Mouse (Mus musculus): ENCODE results near the gene Unc13d. TPM values are rescaled to one million over a fixed set of nuclear protein-coding genes. Genes with fewer than 3 reads are reported as not detected.

Unc13d gene
- polyA plus RNA-seq, 1 experiment from 2014 or later: 1.1 TPM

- H3K4me2 ChIP-seq (ENCODE audit: low read length): peak overlapping the region; percentile 51
- H3K9ac ChIP-seq (replicated peaks; ENCODE audit: low read length): peak overlapping the region; percentile 47
- peak overlapping the region; percentile 19 for H3K4me3 ChIP-seq (replicated peaks; ENCODE audit: low read depth, low read length)
- no peaks in the 10 kb centered on the region for H3K27me3 ChIP-seq (ENCODE audit: control insufficient read depth, insufficient read depth, low read length)
- DNase-seq (peak; percentile 45), ATAC-seq (ENCODE audit: low FRiP score, low TSS enrichment) (no peak)
- H3K9me3 ChIP-seq (ENCODE audit: control insufficient read depth, low read length): no peaks in the 10 kb centered on the region
- H3K27ac ChIP-seq (replicated peaks; ENCODE audit: low read depth, low read length): peak overlapping the region; percentile 14; the same call in 1 of the 2 replicates
- peaks cover 45% of the 10 kb centered on the region for H3K36me3 ChIP-seq (ENCODE audit: control insufficient read depth, insufficient read depth, low read length)
- 7% methylated on average over 16 of the region's 16 CpGs for WGBS
- no peaks in the 10 kb centered on the region for H3K4me1 ChIP-seq (ENCODE audit: control insufficient read depth, insufficient read depth, low read length)
Observed at GRCm38 (mm10) chr11:116078221-116078620, 460 bp upstream of the Unc13d start.

DNA sequence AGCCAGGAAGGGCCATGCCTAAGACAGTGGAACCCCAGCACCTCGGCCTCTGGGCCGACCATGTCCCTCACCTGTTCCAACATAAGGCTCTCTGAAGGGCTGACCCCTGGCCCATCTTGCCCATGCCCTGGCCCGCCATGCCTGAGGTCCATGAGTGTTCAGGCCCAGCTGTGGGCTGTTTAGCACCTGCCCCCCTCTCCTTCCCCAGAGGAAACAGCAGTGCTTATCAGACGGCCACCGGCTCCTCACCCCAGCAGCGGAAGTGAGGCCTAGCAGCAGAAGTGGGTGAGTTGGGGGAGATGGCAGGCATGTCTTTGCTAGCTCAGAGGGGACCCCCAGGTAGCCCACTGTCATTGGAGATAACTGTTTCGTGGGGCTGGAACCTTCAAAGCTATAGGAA, 925 bp downstream of the Unc13d start:
- WGBS: 93% methylated on average over 7 of the region's 7 CpGs
- Histone ChIP-seq H3K4me2 (ENCODE audit: low read length) (no peak overlapping the region), H3K9me3 (ENCODE audit: control insufficient read depth, low read length) (no peaks in the 10 kb centered on the region), H3K9ac (replicated peaks; ENCODE audit: low read length) (no peak overlapping the region), H3K27me3 (ENCODE audit: control insufficient read depth, insufficient read depth, low read length) (no peaks in the 10 kb centered on the region), H3K4me3 (replicated peaks; ENCODE audit: low read depth, low read length) (no peak overlapping the region), H3K36me3 (ENCODE audit: control insufficient read depth, insufficient read depth, low read length) (peaks cover 33% of the 10 kb centered on the region), H3K27ac (replicated peaks; ENCODE audit: low read depth, low read length) (no peak overlapping the region), H3K4me1 (ENCODE audit: control insufficient read depth, insufficient read depth, low read length) (no peaks in the 10 kb centered on the region)
- DNase-seq: no peak
- ATAC-seq (ENCODE audit: low FRiP score, low TSS enrichment): no peak

DNA sequence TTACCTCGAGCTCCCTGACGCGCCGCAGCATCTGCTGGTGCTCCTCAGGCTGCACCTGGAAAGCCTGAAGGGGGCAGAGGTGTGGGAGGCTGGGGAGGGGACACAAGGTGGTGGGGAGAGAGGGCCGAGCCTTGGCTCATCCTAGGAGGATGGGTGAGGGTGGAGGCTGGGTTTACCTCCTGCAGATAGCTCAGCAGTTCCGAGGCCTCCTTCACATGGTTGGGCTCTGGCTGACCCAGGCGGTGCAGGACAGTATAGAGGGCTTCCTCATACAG, 1.6 kb downstream of the Unc13d start:
- no peak overlapping the region for H3K4me3 ChIP-seq (replicated peaks; ENCODE audit: low read depth, low read length)
- peaks cover 27% of the 10 kb centered on the region for H3K36me3 ChIP-seq (ENCODE audit: control insufficient read depth, insufficient read depth, low read length)
- H3K9ac ChIP-seq (replicated peaks; ENCODE audit: low read length): no peak overlapping the region
- no peaks in the 10 kb centered on the region for H3K4me1 ChIP-seq (ENCODE audit: control insufficient read depth, insufficient read depth, low read length)
- no peak overlapping the region for H3K4me2 ChIP-seq (ENCODE audit: low read length)
- no peak overlapping the region for H3K27ac ChIP-seq (replicated peaks; ENCODE audit: low read depth, low read length)
- no peaks in the 10 kb centered on the region for H3K9me3 ChIP-seq (ENCODE audit: control insufficient read depth, low read length)
- DNase-seq: no peak
- H3K27me3 ChIP-seq (ENCODE audit: control insufficient read depth, insufficient read depth, low read length): no peaks in the 10 kb centered on the region
- WGBS: 73% methylated on average over 7 of the region's 7 CpGs
- ATAC-seq (ENCODE audit: low FRiP score, low TSS enrichment): no peak

- no peak overlapping the region for H3K4me3 ChIP-seq (replicated peaks; ENCODE audit: low read depth, low read length)
- H3K27ac ChIP-seq (replicated peaks; ENCODE audit: low read depth, low read length): no peak overlapping the region
- DNase-seq: no peak
- no peak for ATAC-seq (ENCODE audit: low FRiP score, low TSS enrichment)
- H3K9ac ChIP-seq (replicated peaks; ENCODE audit: low read length): no peak overlapping the region
- no peaks in the 10 kb centered on the region for H3K4me1 ChIP-seq (ENCODE audit: control insufficient read depth, insufficient read depth, low read length)
- 63% methylated on average over 20 of the region's 20 CpGs for WGBS
- H3K27me3 ChIP-seq (ENCODE audit: control insufficient read depth, insufficient read depth, low read length): no peaks in the 10 kb centered on the region
- no peak overlapping the region for H3K4me2 ChIP-seq (ENCODE audit: low read length)
- H3K9me3 ChIP-seq (ENCODE audit: control insufficient read depth, low read length): no peaks in the 10 kb centered on the region
- H3K36me3 ChIP-seq (ENCODE audit: control insufficient read depth, insufficient read depth, low read length): peaks cover 22% of the 10 kb centered on the region
Observed at GRCm38 (mm10) chr11:116075539-116076265, 2.1 kb downstream of the Unc13d start.

DNA sequence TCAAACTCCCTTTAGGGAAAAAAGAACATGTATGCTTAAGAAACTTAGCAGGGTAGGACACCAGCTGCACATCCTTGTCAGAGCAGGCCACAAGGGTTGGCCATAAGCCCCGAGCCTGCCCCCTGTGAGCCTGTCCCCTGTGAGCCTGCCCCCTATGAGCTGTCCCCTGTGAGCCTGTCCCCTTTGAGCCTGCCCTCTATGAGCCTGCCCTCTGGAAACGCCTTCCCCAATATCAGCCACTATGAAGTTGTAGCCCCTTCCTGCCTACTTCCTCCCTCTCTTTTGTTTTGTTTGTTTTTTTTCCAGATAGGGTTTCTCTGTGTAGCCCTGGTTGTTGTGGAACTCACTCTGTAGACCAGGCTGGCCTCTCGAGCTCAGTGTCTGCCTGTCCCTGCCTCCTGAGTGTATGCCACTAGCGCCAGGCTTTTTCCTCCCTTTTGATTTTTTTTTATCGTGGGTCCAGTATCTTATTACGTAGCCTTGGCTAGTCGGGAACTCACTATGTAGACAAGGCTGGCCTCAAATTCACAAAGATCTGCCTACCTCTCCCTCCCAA, 3.2 kb downstream of the Unc13d start:
- no peaks in the 10 kb centered on the region for H3K27me3 ChIP-seq (ENCODE audit: control insufficient read depth, insufficient read depth, low read length)
- no peak overlapping the region for H3K27ac ChIP-seq (replicated peaks; ENCODE audit: low read depth, low read length)
- peaks cover 10% of the 10 kb centered on the region; the same call in 1 of the 2 replicates for H3K36me3 ChIP-seq (ENCODE audit: control insufficient read depth, insufficient read depth, low read length)
- no peak overlapping the region for H3K4me3 ChIP-seq (replicated peaks; ENCODE audit: low read depth, low read length)
- H3K9ac ChIP-seq (replicated peaks; ENCODE audit: low read length): no peak overlapping the region
- H3K4me2 ChIP-seq (ENCODE audit: low read length): no peak overlapping the region
- no peak for DNase-seq
- H3K4me1 ChIP-seq (ENCODE audit: control insufficient read depth, insufficient read depth, low read length): no peaks in the 10 kb centered on the region
- 70% methylated on average over 7 of the region's 7 CpGs for WGBS
- H3K9me3 ChIP-seq (ENCODE audit: control insufficient read depth, low read length): no peaks in the 10 kb centered on the region
- ATAC-seq (ENCODE audit: low FRiP score, low TSS enrichment): no peak

DNA sequence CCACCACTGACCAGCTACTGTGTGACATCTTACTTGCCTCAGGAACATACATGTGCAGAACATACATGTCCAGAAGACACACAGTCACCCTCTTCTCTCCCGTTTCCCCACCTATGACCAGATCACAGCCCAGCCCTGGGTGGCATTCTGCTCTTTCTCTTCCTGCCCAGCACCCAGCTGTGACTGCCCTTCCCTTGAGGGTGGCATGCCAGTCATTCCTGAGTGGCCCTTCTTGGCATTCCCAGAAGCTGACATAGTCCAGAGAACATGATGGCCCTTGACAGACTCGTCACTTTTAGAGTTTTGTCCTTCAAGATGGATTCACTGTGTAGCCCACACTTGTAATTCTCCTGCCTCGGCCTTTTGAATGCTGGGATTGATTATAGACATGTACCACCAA, 5.2 kb downstream of the Unc13d start:
- Histone ChIP-seq H3K4me3 (replicated peaks; ENCODE audit: low read depth, low read length) (no peak overlapping the region), H3K9ac (replicated peaks; ENCODE audit: low read length) (no peak overlapping the region), H3K9me3 (ENCODE audit: control insufficient read depth, low read length) (no peaks in the 10 kb centered on the region), H3K36me3 (ENCODE audit: control insufficient read depth, insufficient read depth, low read length) (no peaks in the 10 kb centered on the region), H3K4me1 (ENCODE audit: control insufficient read depth, insufficient read depth, low read length) (no peaks in the 10 kb centered on the region), H3K27ac (replicated peaks; ENCODE audit: low read depth, low read length) (no peak overlapping the region), H3K27me3 (ENCODE audit: control insufficient read depth, insufficient read depth, low read length) (no peaks in the 10 kb centered on the region), H3K4me2 (ENCODE audit: low read length) (no peak overlapping the region)
- WGBS: 75% methylated on average over 3 of the region's 3 CpGs
- DNase-seq (no peak), ATAC-seq (ENCODE audit: low FRiP score, low TSS enrichment) (no peak)

GRCm38 (mm10) chr11:116071510-116071909, 6.3 kb downstream of the Unc13d start:
- Histone ChIP-seq H3K9me3 (ENCODE audit: control insufficient read depth, low read length) (no peaks in the 10 kb centered on the region), H3K36me3 (ENCODE audit: control insufficient read depth, insufficient read depth, low read length) (no peaks in the 10 kb centered on the region), H3K27ac (replicated peaks; ENCODE audit: low read depth, low read length) (no peak overlapping the region), H3K4me2 (ENCODE audit: low read length) (no peak overlapping the region), H3K4me3 (replicated peaks; ENCODE audit: low read depth, low read length) (no peak overlapping the region), H3K9ac (replicated peaks; ENCODE audit: low read length) (no peak overlapping the region), H3K27me3 (ENCODE audit: control insufficient read depth, insufficient read depth, low read length) (no peaks in the 10 kb centered on the region), H3K4me1 (ENCODE audit: control insufficient read depth, insufficient read depth, low read length) (no peaks in the 10 kb centered on the region)
- no peak for ATAC-seq (ENCODE audit: low FRiP score, low TSS enrichment)
- DNase-seq: no peak
- WGBS: 73% methylated on average over 5 of the region's 5 CpGs

DNA sequence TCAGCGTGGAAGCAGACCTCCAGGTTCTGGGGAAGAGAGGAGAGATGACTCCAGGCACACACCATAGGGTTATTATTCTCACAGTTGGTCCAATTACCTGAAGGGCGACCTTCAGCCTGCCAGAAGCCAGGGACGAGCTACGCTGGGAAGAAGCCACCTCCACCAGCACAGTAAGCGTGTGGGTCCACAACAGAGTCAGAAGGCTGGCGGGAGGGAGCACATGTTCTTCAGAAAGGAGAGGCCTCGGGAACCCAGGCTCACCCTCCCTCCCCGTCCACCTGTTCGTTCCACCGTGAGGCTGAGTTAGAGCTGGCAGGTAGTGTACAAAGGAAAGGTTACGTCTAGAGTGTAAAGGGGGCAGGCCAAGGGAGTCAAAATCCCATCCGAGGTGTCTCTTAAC, 12.4 kb downstream of the Unc13d start:
- DNase-seq: no peak
- no peak overlapping the region for H3K4me3 ChIP-seq (replicated peaks; ENCODE audit: low read depth, low read length)
- no peak for ATAC-seq (ENCODE audit: low FRiP score, low TSS enrichment)
- H3K27ac ChIP-seq (replicated peaks; ENCODE audit: low read depth, low read length): no peak overlapping the region
- no peaks in the 10 kb centered on the region for H3K4me1 ChIP-seq (ENCODE audit: control insufficient read depth, insufficient read depth, low read length)
- H3K4me2 ChIP-seq (ENCODE audit: low read length): no peak overlapping the region
- H3K36me3 ChIP-seq (ENCODE audit: control insufficient read depth, insufficient read depth, low read length): peaks cover 15% of the 10 kb centered on the region
- H3K27me3 ChIP-seq (ENCODE audit: control insufficient read depth, insufficient read depth, low read length): no peaks in the 10 kb centered on the region
- 90% methylated on average over 12 of the region's 12 CpGs for WGBS
- H3K9me3 ChIP-seq (ENCODE audit: control insufficient read depth, low read length): no peaks in the 10 kb centered on the region
- H3K9ac ChIP-seq (replicated peaks; ENCODE audit: low read length): no peak overlapping the region

DNA sequence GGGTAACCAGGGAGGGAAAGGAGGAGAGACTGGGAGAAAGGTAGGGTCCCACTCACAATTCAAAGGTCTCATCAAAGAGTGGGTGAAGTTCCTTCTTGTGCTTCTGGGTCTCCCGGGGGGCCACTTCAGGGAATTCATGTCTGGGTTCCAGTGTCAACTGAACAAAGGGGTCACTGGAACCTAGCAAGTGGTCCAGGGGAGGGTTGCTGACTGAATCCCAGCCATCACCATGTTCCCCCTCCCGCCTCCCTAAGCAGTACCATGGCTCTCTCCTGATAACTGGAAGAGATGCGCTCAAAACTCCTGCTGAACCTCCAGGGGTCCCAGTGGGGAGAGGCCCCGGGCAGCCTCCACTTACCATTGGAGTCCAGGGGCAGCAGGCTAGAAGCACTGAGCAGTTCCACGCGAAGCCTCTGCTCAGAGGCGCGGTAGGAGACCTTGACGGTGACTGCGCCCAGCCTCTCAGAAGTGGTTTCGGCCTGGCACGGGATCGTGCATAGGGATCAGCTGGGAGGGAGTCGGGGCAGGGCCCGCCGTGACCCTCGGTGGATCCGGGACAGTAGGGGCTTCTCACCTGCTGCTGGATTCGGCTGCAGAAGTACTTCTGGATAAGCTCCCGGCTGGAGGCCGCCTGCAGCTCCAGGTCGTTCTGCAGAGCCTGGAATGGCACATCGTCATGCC, 13.4 kb downstream of the Unc13d start:
- Histone ChIP-seq H3K27ac (replicated peaks; ENCODE audit: low read depth, low read length) (no peak overlapping the region), H3K9ac (replicated peaks; ENCODE audit: low read length) (no peak overlapping the region), H3K4me1 (ENCODE audit: control insufficient read depth, insufficient read depth, low read length) (no peaks in the 10 kb centered on the region), H3K4me2 (ENCODE audit: low read length) (no peak overlapping the region), H3K4me3 (replicated peaks; ENCODE audit: low read depth, low read length) (no peak overlapping the region), H3K36me3 (ENCODE audit: control insufficient read depth, insufficient read depth, low read length) (peaks cover 25% of the 10 kb centered on the region), H3K9me3 (ENCODE audit: control insufficient read depth, low read length) (no peaks in the 10 kb centered on the region), H3K27me3 (ENCODE audit: control insufficient read depth, insufficient read depth, low read length) (no peaks in the 10 kb centered on the region)
- no peak for DNase-seq
- 64% methylated on average over 23 of the region's 23 CpGs for WGBS
- ATAC-seq (ENCODE audit: low FRiP score, low TSS enrichment): no peak

Measured in midbrain, embryonic 14.5 days (tissue).